Mouse (Mus musculus): ENCODE measurements at regions not wholly inside any gene's neighbourhood (a gene's known extent, or its start where the extent isn't known, plus 50 kb on each side); places are given as distances from the start of the nearest gene placed in this dataset.

- DNase-seq, result peak; percentile 44
These were observed 62.9 kb downstream of the Amer3 start for GRCm38 (mm10) chr1:34642304-34642893.

- DNase-seq, result no peak
These were observed 74.6 kb downstream of the Amer3 start for GRCm38 (mm10) chr1:34653963-34654644.

- no peak for DNase-seq
These were observed 78.0 kb downstream of the Amer3 start for GRCm38 (mm10) chr1:34657481-34657880.

GRCm38 (mm10) chr1:34663875-34664547, 84.6 kb downstream of the Amer3 start:
- DNase-seq, result no peak

- DNase-seq, result no peak
These were observed 85.5 kb downstream of the Amer3 start for GRCm38 (mm10) chr1:34664816-34665511.

GRCm38 (mm10) chr1:34665512-34665854, 86.0 kb downstream of the Amer3 start:
- DNase-seq, result no peak

GRCm38 (mm10) chr1:34666226-34666662, 86.8 kb downstream of the Amer3 start:
- DNase-seq, result no peak

- no peak for DNase-seq
These were observed 97.8 kb downstream of the Amer3 start for GRCm38 (mm10) chr1:34677105-34677741.

- peak; percentile 21 for DNase-seq
These were observed 98.6 kb downstream of the Amer3 start for GRCm38 (mm10) chr1:34677832-34678733.

- DNase-seq, result no peak
These were observed 99.2 kb downstream of the Amer3 start for GRCm38 (mm10) chr1:34678734-34679068.

GRCm38 (mm10) chr1:34686539-34686938, 107.1 kb downstream of the Amer3 start:
- no peak for DNase-seq

- no peak for DNase-seq
These were observed 117.1 kb downstream of the Amer3 start for GRCm38 (mm10) chr1:34696533-34696932.

- DNase-seq, result peak; percentile 32
These were observed 121.0 kb downstream of the Amer3 start for GRCm38 (mm10) chr1:34700237-34701030.

- no peak for DNase-seq
These were observed 122.0 kb downstream of the Amer3 start for GRCm38 (mm10) chr1:34701436-34701835.

GRCm38 (mm10) chr1:34709089-34709488, 129.6 kb downstream of the Amer3 start:
- DNase-seq, result no peak

GRCm38 (mm10) chr1:34722674-34723073, 120.2 kb downstream of the Fam168b start:
- no peak for DNase-seq

- no peak for DNase-seq
These were observed 110.7 kb downstream of the Fam168b start for GRCm38 (mm10) chr1:34732156-34732555.

GRCm38 (mm10) chr1:34733026-34733913, 109.6 kb downstream of the Fam168b start:
- DNase-seq, result no peak

- peak; percentile 70 for DNase-seq
These were observed 104.3 kb downstream of the Fam168b start for GRCm38 (mm10) chr1:34738386-34739067.

GRCm38 (mm10) chr1:34739621-34740020, 103.2 kb downstream of the Fam168b start:
- no peak for DNase-seq
